Mouse (Mus musculus) heart, embryonic 13.5 days (tissue): ENCODE data around the gene Nostrin. TPM values are rescaled to one million over a fixed set of nuclear protein-coding genes. Genes with fewer than 3 reads are reported as not detected.

Experiments
- ATAC-seq: fragments of 200-750 bp; cut with Nextera tagmentation; 2 replicates; pipeline ENCODE4 v1.8.0; 2017; ENCODE audit warnings: moderate TSS enrichment; ENCODE audit not compliant: insufficient number of reproducible peaks, low FRiP score, low TSS enrichment; ENCODE audit errors: extremely low read depth
- H3K27ac ChIP-seq: fragments of 300-500 bp; sonication (generic); replicated peaks from 2 replicates; pipeline ENCODE4 v1.5.1; 2015; ENCODE audit warnings: moderate library complexity, mild to moderate bottlenecking, inconsistent platforms
- H3K27me3 ChIP-seq: fragments of 300-500 bp; sonication (generic); replicated peaks from 2 replicates; pipeline ENCODE4 v1.6.1; 2015; ENCODE audit warnings: mild to moderate bottlenecking, inconsistent platforms
- H3K36me3 ChIP-seq: fragments of 300-500 bp; sonication (generic); 2 replicates; pipeline ENCODE4 v1.6.1; 2015; ENCODE audit warnings: mild to moderate bottlenecking, inconsistent platforms
- H3K4me1 ChIP-seq: fragments of 300-500 bp; sonication (generic); 2 replicates; pipeline ENCODE4 v1.6.1; 2015; ENCODE audit warnings: inconsistent platforms
- H3K4me2 ChIP-seq: fragments of 300-500 bp; sonication (generic); 2 replicates; pipeline ENCODE4 v1.6.1; 2015; ENCODE audit warnings: inconsistent platforms, mild to moderate bottlenecking, moderate library complexity
- H3K4me3 ChIP-seq: fragments of 300-500 bp; sonication (generic); 2 replicates; pipeline ENCODE4 v1.5.1; 2015; ENCODE audit warnings: moderate library complexity, mild to moderate bottlenecking, inconsistent platforms
- H3K9ac ChIP-seq: fragments of 300-500 bp; sonication (generic); 2 replicates; pipeline ENCODE4 v1.6.1; 2015; ENCODE audit warnings: inconsistent platforms, mild to moderate bottlenecking, moderate library complexity
- H3K9me3 ChIP-seq: fragments of 300-500 bp; sonication (generic); 2 replicates; pipeline ENCODE4 v1.6.1; 2016; ENCODE audit warnings: inconsistent platforms
- WGBS: fragments of 180-500 bp; shearing (Covaris S2); methylation state at CpG from one replicate; pipeline ENCODE4 v1.1.7; 2015; ENCODE audit warnings: mixed read lengths; 5-methylcytosine and 5-hydroxymethylcytosine counted together
- polyA plus RNA-seq: library from polyadenylated mRNA; unstranded; fragments of >200 nt; fragmentation: Nextera tagmentation; extraction: Ambion mirVana; gene quantifications from 2 replicates; pipeline ENCODE4 v1.2.1, GENCODE M21; 2015

The Nostrin gene
- polyA plus RNA-seq, 1 experiment from 2014 or later, result 2.9 TPM

DNA sequence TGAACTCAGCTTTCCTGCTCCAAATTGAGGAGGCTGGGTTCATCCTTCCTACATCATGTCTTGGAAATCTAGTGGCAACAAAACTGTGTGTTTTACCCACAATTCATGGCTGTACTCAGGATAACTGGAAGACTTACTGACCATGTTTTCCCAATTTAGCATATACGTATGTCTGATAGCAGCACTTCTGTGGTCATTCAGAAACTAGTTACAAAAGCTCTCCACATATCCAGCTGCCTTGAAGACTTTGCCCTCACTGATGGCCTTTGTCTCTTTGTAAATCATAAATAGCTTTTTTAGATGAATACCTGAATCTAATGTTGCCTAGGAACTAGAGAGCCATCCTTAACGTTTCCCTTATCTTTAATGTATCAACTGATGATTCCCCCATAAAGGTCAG lies 94.5 kb downstream of the Nostrin start:
- no peaks in the 10 kb centered on the region for H3K4me1 ChIP-seq
- H3K9me3 ChIP-seq, result no peaks in the 10 kb centered on the region
- no peak overlapping the region for H3K27ac ChIP-seq
- H3K27me3 ChIP-seq, result no peaks in the 10 kb centered on the region
- no peak overlapping the region for H3K4me3 ChIP-seq
- WGBS, result 67% methylated on average over 2 of the region's 2 CpGs
- no peak for ATAC-seq
- no peaks in the 10 kb centered on the region for H3K36me3 ChIP-seq
- H3K4me2 ChIP-seq, result no peak overlapping the region
- no peak overlapping the region for H3K9ac ChIP-seq

- no peak overlapping the region for H3K9ac ChIP-seq
Observed at GRCm38 (mm10) chr2:69232101-69232500, 96.5 kb downstream of the Nostrin start.

DNA sequence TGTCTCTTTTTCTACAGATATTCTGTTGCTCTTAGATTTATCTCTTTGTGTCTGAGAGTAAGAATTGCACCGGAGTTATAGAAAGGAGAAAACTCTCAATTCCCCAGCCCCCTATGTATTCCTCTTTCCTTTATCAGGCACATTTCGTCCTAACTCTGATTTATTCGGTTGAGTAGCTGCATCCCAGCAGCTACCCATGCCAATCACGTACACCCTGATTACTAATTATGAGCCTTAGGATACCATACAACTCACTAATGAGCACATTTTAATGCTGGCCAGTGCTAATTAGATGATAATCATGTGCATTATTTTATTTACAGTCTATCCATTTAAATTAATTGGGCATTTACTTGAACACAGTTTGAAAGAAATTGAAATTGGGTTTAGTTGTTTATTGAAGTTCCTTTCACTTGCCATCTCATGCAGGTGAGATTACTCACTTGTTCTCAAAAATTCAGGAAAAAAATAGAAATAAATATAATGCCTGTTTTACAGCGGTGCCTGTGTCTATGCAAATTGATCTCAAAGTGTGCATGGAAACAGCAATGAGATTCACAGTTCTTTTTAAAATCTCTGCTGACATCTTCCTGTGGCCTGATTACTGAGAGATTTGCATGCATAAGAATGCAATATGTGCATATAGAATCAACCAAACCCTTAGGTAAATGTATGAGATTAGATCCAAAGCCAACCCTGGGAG lies 99.5 kb downstream of the Nostrin start:
- Histone ChIP-seq H3K27ac (no peak overlapping the region), H3K9ac (no peak overlapping the region), H3K4me1 (no peaks in the 10 kb centered on the region), H3K27me3 (no peaks in the 10 kb centered on the region), H3K9me3 (no peaks in the 10 kb centered on the region), H3K36me3 (no peaks in the 10 kb centered on the region), H3K4me2 (no peak overlapping the region), H3K4me3 (no peak overlapping the region)
- 73% methylated on average over 5 of the region's 5 CpGs for WGBS
- no peak for ATAC-seq

More at GRCm38 (mm10) chr2:69232101-69232500, 96.5 kb downstream of the Nostrin start:
- no peaks in the 10 kb centered on the region for H3K27me3 ChIP-seq
- no peak overlapping the region for H3K4me2 ChIP-seq
- H3K36me3 ChIP-seq, result no peaks in the 10 kb centered on the region
- no peak for ATAC-seq
- H3K4me3 ChIP-seq, result no peak overlapping the region
- no peaks in the 10 kb centered on the region for H3K4me1 ChIP-seq
- no peak overlapping the region for H3K27ac ChIP-seq
- H3K9me3 ChIP-seq, result no peaks in the 10 kb centered on the region

Other genes starting within 250 kb of the Nostrin start
- 132 and 144 TPM in 2 replicates for gene Spc25, start 70.4 kb downstream of the Nostrin start, polyA plus RNA-seq
- gene G6pc2, start 75.3 kb downstream of the Nostrin start, polyA plus RNA-seq, result not detected in 2 replicates
- 0.11 TPM in 2 replicates for gene Abcb11, start 206.8 kb downstream of the Nostrin start, polyA plus RNA-seq
- 0.04 TPM in 1 of 2 replicates, not detected in the other for gene Dhrs9, start 244.6 kb downstream of the Nostrin start, polyA plus RNA-seq